Mouse (Mus musculus) gastrocnemius, postnatal 4 days (tissue): ENCODE data around the gene Ncan. TPM values are rescaled to one million over a fixed set of nuclear protein-coding genes. Genes with fewer than 3 reads are reported as not detected.

ENCODE experiments used
- DNase-seq, 2 experiments: peaks; one replicate each; pipeline ENCODE4 v3.0.0; 2021 to 2022; ENCODE audit warnings: low spot score in 2 of 2, mixed read lengths in 2 of 2
- long read RNA-seq, 2 experiments: library from polyadenylated mRNA; stranded (forward); transcript quantifications; one replicate each; pipeline ENCODE4 v2.0.0; 2021
- total RNA-seq, 2 experiments: library from RNA; stranded (reverse); gene quantifications; 2 replicates each; pipeline ENCODE4 v1.2.3; 2021

Gene Ncan
- total RNA-seq: under 1 TPM; 0.07 to 0.08 TPM
- long read RNA-seq, experiment 1: 0 reads
- long read RNA-seq, experiment 2: 0 reads

DNA sequence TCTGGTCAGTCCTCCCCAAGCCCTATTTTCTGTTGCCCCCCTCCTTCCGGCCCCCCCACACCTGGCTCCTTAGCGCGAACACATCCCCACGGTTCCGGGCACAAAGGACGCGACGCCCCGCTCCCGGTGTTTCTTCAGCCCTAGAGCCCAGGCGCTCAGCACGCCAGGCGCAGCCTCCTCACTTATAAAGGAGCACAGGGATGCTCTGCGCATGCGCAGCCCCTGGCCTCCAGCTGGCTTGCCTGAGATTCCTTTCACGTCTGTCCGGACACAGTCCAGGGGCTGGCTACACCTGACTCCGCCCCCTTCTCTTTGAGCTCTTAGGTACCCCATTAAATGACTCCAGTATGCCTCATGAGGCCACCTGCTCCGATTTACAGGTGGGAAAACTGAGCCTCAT lies at the start of gene Ncan:
TSS of gene Ncan (minus strand) at position 207 of the 400 bp plus-strand sequence.
- DNase-seq: peak in 1 of 2 experiments; percentile 42

DNA sequence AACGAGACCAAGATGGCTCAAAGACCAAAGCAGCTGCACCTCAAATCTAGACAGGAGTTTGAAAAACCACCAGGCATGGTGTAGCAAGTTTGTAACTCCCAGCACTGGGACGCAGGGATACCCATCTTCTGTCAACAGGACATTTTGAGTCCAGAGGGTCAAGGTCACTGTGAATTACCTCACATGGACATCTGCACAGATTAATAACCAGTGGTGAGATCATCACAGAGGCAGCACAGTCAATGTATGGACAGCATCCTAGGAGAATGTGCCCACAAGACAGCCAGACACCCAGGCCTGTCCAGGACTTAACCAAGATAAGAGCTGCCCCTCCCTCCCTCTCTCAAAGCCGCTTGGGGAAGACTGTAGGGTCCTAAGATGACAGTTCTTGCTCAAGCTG lies 49.4 kb upstream of the Ncan start:
- no peak for DNase-seq

DNA sequence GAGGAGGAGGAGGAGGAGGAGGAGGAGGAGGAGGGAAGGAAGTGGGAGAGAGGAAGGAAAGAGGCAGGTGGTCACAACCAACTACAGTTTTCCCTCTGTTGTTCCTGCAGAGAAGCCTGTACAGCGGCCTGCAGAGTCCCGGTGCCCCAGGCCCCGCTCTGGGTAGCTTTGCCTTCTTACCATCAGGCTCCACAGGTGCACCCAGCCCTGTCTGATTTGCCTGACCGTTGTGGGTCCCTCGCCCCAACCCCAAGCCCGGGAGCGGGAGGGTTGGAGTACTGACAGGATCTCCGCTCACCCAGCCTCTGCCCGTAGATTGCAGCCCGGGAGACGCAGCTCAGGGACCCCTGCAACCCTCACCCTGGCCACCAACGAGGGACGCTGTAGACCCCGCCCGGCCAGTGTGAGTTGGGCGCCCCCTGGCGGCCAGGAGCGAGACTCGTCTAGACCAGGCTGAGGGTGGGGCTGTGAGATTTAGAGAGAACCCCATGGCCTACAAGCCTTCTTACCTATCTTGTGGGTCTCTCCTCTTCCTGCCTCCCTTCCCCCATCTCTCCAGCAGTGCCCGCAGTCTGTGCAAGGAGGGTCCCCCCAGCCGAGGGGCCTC lies 45.9 kb upstream of the Ncan start:
- DNase-seq: peak; percentile 57 to 74

DNA sequence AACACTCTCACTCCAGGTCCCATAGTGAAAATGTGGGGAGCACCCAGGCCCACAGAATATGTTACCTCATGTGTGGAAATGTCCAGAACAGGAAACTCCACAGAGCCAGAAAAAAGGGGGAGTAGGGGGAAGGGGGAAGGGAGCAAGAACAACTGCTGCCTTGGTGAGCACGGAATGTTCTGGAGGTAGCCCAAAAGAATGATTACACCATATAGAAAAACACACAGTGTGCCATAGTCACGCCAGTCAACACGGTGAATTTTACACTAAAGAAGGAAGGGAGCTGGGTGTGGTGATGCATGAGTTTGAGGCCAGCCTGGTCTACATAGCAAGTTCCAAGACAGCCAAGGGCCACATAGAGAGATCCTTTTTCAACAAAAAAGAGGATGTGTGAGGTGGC lies 42.6 kb upstream of the Ncan start:
- DNase-seq: no peak

DNA sequence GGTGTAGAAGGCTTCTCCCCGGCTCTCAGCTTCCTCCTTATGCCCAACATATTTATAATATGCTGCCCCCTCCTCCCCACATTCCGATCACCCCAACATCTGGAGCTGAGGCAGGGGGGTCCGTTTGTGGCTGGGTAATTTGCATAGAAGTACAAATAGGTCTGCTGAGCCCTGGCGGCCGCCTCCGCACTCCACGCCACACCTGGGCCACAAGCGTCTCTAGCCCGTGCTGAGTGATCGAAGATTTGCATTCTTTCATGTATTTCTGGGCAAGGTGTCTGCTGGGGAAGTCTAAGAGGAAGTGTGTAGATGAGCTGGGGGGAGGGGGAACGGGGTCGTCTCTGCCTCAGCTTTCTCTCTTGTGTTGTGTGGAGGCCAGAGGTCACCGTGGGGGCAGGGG lies 39.3 kb upstream of the Ncan start:
- DNase-seq: no peak

DNA sequence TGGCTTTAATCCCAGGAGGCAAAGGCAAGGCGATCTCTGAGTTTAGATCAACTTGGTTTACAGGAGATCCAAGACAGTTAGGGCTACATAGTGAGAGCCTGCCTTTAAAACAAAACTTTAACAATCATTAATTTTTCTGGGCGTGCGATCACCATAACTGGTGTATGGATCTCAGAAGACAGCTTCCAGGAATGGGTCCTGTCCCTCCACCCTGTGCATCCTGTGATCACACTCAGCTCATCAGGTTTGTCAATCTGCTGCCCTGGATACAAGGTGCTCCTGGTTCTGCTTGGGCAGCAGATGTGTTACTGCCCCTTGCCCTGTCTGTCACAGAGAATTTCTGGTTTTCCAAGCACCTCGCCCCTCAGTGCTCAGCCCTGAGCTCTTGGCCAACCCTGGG lies 38.5 kb upstream of the Ncan start:
- DNase-seq: no peak

DNA sequence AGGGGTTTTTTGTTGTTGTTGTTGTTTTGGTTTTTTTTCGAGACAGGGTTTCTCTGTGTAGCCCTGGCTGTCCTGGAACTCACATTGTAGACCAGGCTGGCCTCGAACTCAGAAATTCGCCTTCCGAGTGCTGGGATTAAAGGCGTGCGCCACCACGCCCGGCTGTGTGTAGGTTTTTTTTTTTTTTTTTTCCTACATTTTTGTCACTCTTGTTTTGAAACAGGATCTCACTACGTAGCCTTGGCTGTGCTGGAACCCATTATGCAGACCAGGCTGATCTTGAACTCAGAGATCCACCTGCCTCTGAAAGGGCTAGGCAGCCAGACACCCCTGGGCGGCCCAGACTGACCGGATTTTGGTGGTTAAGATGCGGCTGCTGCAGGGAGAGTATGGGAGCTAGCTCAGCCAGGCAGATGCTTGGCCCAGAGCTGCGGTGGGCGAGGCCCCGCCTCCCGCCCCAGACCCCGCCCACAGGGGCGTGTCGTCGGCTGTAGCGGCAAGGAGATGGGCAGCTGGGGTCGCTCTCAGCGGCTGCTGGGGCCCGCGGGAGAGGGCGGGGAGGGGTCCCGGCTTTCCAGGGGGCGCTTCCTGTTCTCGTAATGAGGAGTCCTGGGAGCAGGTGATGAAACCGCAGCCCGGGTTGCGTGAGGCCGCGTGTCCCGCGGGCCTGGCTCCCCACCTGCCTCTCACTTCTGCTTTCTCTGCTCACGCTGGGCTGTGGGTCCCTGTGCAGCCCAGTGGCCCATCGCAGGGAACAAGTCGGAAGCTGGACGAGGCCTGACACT lies 37.6 kb upstream of the Ncan start:
- DNase-seq: peak; percentile 43 to 68

DNA sequence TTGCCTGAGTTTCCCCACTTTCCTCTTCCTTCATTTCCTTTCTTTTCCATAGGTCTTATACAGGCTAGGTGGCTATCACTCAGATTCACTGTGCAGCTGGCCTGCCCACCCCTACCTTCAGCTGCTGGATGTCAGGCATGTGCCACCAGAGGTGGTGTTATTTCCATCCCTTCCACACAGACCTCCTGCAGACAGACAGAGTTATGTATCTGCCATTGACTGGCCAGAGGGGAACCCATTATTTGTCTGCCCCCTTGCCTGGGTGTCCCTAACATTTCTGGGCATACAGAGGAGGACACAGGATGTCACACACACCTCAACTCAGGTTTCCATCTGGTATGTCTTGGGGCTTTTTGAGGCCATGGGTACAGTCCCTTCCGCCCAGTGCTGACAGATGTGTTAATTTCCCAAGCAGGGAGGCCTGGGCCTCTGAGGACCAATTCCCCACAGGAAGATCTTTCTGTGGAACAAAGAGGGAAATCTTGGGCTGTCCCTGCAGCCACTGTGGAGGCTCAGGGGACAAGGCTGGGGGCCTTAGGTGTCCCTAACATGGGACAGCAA lies 36.6 kb upstream of the Ncan start:
- DNase-seq: no peak

DNA sequence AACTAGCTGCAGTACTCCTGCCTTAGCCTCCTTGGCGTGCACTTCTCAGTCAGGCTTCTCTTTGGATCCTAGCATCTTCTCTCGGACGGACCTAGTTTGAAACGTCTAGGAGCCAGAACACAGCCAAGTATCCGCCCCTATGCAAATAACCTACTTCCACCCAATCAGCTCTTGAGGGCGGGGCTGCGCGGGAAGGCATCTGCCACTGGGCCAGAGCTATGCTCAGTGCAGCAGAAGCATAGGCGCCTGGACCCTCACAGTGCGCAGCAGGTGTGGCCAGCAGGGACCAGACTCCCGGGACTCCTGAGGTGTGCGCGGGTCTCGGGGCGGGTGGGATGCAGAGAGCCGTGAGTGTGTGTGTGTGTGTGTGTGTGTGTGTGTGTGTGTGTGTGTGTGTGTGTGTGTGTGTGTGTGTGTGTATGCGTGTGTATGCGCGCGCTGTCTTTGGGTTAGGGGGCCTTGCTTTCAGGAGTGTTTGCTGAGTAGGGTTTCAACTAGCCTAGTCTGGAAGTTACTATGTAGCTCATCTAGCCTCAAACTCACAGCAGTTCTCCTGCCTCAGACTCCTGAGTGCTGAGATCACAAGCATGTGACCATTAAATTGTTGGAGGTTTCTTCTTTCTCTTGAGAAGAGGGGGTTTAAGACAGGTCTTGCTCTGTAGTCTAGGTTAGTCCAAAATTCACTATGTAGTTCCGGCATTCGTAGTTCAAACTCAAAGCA lies 32.0 kb upstream of the Ncan start:
- peak; percentile 43 to 73 for DNase-seq

DNA sequence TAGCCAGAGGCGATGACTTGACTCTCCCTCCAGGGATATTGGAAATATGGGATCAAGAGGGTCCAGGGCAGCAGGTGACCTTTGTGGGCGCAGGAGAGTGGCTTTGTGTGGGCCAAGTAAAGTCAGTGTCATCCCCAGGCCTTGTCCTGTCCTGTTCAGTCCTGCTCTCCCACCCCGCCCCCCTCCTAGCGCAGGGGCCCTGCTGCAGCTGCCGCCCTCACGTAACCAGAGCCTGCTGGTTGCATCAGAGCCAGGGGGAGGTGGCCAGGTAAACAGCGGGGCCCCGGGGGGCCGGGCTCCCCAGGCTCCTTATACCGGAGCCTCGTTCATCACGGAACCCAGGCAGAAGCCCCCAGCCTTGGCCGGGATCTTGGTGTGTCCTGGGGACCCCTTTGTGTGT lies 29.5 kb upstream of the Ncan start:
- DNase-seq: no peak

DNA sequence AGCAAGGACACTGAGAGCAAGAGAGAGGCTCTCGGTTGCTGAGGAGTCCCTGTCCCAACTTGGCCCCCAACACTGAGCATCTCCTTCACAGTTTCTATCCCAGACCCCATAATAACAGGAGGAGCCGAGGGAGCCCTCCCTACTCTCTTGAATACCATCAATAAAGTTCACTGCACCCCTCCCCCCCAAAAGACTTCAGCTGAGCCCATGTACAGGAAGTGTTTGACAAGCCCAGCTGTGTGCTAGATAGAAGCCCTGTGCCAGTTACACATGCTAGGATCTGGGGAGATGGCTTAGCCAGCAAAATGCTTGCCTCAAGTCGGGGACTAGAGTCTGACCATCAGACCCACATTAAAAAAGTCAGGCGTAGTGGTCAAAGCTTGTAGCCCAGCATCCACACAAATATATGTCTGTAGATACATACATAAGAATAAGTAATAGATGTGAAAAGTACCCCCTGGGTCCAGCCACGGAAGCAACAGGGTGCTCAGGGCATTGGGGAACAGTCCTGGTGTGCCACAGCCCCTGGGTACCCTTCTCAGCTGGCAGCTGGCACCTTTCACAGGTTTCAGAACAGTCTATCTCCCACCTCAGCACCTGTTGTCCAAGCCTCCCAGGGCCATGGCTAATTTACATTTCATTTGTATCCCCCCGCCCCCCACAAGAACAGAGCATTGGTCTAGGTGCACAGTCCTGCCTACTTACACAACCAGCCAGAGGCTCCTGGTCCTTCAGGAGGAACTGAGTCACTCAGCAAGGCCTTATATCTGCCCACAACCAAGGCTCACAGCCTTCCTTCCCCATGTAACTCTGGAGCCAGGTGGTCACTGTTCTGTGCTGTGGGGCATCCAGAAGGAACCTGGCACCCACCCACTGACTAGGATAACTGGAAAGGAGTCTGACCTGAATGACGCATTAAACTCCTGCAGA lies 27.3 kb upstream of the Ncan start:
- DNase-seq: no peak

DNA sequence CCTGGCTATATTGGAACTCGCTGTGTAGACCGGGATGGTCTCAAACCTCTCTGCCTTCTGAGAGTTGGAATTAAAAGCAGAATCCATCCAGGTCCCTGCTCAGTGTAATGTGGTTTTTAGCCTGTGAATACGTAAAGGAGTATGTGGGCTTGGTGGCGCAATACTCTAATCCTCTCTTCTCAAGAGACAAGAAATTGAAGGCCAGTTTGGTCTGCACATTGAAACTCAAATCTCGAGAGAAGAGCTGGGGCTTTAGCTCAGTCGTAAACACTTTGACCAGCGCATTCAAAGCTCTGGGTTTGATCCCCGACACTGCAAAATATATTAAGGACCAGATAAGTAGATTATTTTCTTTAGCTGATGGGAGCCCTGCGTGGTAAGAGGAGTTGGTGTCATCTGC lies 19.3 kb upstream of the Ncan start:
- DNase-seq: no peak

DNA sequence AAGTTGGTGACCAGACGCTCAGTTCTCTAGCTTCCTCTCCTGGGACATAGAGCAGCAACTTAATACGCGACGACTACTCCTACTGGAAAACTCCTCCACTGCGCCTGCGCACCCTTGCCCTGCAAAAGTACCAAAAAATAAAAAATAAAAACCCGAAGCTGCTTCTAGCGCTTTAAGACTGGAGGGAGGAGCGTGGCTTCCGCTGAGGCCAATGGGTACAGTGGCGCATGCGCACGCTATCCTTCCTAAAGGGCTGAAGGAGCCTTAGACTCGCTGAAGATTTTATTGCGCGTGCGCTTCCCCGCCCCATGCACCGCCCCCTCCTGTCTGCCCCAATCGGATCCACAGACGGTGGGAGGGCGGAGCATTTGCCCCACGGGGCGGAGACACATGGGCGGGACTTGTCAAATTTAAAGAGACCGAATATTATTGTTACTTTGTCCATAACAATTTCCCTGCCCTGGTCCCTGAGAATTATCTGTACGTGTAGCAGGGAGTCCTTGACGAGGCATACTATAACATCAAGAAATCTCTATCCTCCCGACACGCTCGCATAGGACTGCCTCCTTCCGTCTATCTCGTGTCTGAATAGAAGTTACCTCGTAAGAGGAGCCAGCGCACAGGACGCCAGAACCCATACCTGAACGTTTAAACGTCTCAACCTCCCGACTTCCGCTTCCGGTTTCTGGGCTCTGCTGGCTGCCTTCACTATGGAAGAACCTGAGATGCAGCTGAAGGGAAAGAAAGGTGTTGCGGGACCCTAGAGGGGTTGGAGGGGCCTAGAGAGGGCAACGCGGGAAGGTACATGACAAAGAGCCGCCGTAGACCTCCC lies 18.6 kb upstream of the Ncan start, which contains the start of the genes Rfxank, Borcs8 and Mef2b:
TSS of gene Rfxank (minus strand) at position 129 of the 832 bp plus-strand sequence.
TSS of gene Borcs8 (plus strand) at position 474 of the 832 bp plus-strand sequence.
TSS of gene Mef2b (plus strand) at position 686 of the 832 bp plus-strand sequence.
- peak; percentile 97 to 99 for DNase-seq

DNA sequence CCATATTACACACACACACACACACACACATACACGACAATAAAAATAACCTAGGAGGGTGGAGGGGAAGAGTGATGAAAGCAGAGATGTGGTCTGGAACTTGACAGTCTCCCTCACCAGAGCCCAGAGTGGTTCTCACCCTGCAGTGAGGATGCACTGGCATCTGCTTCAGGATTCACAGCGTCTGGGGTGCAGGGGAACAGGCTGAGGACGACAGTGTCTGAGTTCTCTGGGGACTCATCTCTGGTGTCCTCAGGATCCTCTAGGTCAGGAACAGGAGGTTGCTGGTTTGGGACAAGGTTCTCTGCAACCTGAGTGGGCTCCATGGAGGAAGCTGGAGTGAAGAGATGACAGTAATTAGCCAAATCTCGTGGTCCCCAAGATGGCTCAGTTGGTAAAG lies 17.2 kb upstream of the Ncan start:
- no peak for DNase-seq

DNA sequence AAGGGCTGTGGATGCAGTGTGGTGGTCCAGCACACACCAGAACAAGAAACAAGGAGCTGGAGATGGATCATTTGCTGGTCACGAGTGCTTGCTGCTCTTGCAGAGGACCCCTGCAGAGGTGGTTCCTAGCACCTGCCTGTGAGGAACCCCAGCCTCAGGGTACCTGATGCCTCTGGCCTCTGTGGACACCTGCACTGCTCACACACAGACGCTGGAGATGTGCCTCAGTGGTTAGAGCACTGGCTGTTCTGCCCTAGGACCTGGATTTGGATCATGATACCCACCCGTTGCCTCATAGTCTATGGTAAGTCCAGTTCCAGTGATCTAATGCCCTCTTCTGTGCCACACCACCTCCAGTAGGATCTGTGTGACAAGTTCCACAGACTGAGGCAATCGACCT lies 15.9 kb upstream of the Ncan start:
- DNase-seq: no peak

DNA sequence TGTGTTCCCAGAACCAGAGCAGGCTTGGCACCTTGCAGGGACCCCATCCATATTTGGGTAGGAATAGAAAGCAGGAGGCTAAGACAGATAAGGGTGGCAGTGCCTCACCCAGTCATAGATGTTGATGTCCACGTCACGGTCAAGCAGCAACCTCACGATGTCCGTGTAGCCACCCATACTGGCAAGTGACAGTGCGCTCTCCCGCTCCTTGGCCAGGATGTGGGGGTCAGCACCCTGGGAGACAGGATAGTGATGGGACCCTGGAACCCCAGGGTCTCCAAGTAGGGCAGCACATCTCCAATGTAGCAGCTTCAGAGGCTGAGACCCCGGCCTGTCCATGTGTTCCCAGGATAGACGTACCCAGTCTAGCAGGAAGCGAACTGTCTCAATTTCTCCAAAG lies 14.3 kb upstream of the Ncan start:
- no peak for DNase-seq

DNA sequence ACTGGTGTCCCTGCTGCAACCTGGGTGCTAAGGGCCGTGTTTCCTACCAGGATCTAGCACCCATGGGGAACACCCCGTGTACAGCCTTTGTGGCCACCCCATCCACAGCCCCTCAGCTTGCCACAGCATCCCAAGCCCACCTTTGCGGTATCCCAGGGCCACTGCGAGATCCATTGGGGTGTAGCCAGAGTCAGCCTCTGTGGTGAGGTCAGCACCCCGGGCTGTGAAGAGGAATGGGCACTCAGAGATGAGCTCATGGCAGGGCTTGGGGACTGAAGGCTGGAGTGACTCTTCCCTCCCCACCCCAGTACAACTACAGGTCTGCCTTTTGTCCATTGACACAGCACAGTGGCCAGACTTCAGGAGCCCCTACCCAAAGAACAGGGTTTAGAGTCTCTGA lies 13.4 kb upstream of the Ncan start:
- no peak for DNase-seq

DNA sequence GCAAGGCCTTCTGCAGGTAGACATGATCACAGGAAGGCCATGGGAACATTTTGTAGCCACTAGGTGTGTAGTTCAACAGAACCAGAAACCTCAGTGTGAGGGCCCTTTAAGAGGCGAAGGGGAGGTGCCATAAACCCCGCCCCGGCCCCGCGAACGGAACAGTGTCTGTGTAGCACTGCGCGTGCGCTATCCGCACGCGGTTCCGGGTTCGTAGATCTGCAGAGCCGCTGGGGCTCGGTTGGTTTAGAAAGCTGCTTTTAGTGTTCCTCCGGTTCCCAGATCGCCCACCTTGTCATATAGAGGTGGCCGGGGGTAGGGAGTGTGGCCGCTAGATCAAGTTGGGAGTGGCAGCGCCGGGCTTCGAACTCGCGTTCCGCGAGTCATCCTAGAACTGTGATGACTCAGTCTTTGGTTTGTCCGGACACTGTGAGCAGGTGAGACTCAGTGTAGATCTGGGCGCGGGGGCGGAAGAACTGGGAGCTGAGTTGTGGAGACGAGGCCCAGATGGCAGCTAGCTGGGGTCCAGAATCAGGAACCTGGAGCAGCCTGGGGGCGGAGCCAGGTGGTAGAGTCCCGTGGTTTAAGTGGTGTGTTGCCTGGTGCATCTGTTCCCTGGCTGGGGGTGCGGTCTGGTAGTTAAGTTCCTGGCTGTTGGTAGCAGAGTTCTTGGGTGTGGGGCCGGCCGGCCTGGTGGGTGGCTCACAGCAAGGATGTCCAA lies 10.7 kb upstream of the Ncan start, which contains the start of gene Nr2c2ap:
TSS of gene Nr2c2ap (plus strand) at position 168 of the 718 bp plus-strand sequence.
- peak; percentile 55 to 82 for DNase-seq

DNA sequence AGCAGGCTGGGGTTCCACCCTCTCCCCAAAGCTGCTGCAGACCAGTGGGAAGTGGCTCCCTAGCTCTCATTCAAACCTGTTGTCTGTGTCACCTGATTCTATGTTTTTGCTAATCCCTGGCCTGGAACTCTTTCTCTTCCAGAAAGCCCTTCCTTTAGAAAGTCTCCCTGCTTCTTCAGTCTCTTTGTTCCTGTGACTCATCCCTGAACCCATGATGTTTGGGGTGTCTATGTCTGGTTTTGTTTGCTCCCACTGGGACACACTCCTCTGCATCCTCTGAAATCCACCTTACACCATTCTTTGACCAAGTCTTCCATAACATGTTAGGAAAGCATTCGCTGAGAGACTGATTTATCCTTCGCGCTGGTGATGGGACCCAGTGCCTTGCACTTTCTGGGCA lies 9.4 kb upstream of the Ncan start:
- DNase-seq: no peak
